Mouse (Mus musculus): ENCODE results near the gene Megf11. TPM values are rescaled to one million over a fixed set of nuclear protein-coding genes. Genes with fewer than 3 reads are reported as not detected.

Megf11 gene
- polyA plus RNA-seq, 1 experiment, result not detected

GRCm38 (mm10) chr9:64604217-64604711, 218.8 kb downstream of the Megf11 start:
- H3K27me3 ChIP-seq (replicated peaks), result peaks cover 70% of the 10 kb centered on the region
- H3K9me3 ChIP-seq, result no peaks in the 10 kb centered on the region
- no peaks in the 10 kb centered on the region for H3K36me3 ChIP-seq (replicated peaks; ENCODE audit: low read length)
- TF ChIP-seq GATA1 (IDR thresholded peaks at IDR 0.05; ENCODE audit: borderline replicate concordance, low read length) (no peak), FLI1 (IDR thresholded peaks at IDR 0.05; ENCODE audit: low read length) (no peak)
- no peak overlapping the region for H3K4me3 ChIP-seq (replicated peaks)
- peaks cover 8% of the 10 kb centered on the region for H3K4me1 ChIP-seq

DNA sequence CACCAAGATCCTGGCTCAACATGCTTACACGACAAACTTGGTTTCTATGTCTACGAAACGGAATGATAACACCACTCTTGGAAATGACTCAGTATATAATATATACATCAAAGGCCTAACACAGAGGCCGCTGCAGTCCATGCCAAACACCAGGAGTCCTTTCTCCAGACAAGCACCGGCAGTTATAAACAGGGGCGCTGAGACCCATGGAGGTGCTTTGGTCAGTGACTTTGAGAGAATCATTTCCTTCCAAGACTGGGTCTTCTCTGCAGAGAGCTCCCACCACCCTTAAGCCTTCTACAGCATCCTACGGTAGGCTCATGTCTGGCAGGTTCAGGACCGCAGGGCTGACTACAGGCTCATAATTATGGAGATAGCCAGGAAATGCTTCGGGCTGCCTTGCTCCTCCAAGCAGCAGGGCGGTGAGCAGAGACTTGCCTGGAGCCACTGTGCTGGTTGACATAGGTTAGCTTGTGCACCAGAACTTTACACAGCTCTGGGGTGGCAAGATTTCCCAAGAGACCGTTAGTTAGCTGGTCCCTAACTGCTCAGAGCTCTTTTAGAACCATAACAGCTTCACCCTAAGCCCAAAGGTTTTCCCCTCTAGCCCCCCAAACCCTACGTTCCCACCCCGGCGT, 219.8 kb downstream of the Megf11 start:
- peaks cover 72% of the 10 kb centered on the region for H3K27me3 ChIP-seq (replicated peaks)

GRCm38 (mm10) chr9:64605735-64606349, 220.4 kb downstream of the Megf11 start:
- peaks cover under 1% of the 10 kb centered on the region for H3K4me1 ChIP-seq
- peaks cover 68% of the 10 kb centered on the region for H3K27me3 ChIP-seq (replicated peaks)
- no peaks in the 10 kb centered on the region for H3K9me3 ChIP-seq
- no peak overlapping the region for H3K4me3 ChIP-seq (replicated peaks)
- TF ChIP-seq GATA1 (IDR thresholded peaks at IDR 0.05; ENCODE audit: borderline replicate concordance, low read length) (no peak), FLI1 (IDR thresholded peaks at IDR 0.05; ENCODE audit: low read length) (no peak)
- no peaks in the 10 kb centered on the region for H3K36me3 ChIP-seq (replicated peaks; ENCODE audit: low read length)

More for the DNA sequence above, 219.8 kb downstream of the Megf11 start:
- Histone ChIP-seq H3K4me1 (peaks cover 7% of the 10 kb centered on the region), H3K36me3 (replicated peaks; ENCODE audit: low read length) (no peaks in the 10 kb centered on the region), H3K9me3 (no peaks in the 10 kb centered on the region), H3K4me3 (replicated peaks) (no peak overlapping the region)
- TF ChIP-seq FLI1 (IDR thresholded peaks at IDR 0.05; ENCODE audit: low read length) (no peak), GATA1 (IDR thresholded peaks at IDR 0.05; ENCODE audit: borderline replicate concordance, low read length) (no peak)

- peaks cover 79% of the 10 kb centered on the region for H3K27me3 ChIP-seq (replicated peaks)
These were observed 221.6 kb downstream of the Megf11 start for GRCm38 (mm10) chr9:64607049-64607448.

GRCm38 (mm10) chr9:64609546-64609945, 224.1 kb downstream of the Megf11 start:
- Histone ChIP-seq H3K36me3 (replicated peaks; ENCODE audit: low read length) (no peaks in the 10 kb centered on the region), H3K4me1 (no peaks in the 10 kb centered on the region), H3K4me3 (replicated peaks) (no peak overlapping the region), H3K27me3 (replicated peaks) (peaks cover 73% of the 10 kb centered on the region), H3K9me3 (no peaks in the 10 kb centered on the region)
- TF ChIP-seq FLI1 (IDR thresholded peaks at IDR 0.05; ENCODE audit: low read length) (no peak), GATA1 (IDR thresholded peaks at IDR 0.05; ENCODE audit: borderline replicate concordance, low read length) (no peak)

More at GRCm38 (mm10) chr9:64607049-64607448, 221.6 kb downstream of the Megf11 start:
- Histone ChIP-seq H3K4me1 (no peaks in the 10 kb centered on the region), H3K4me3 (replicated peaks) (no peak overlapping the region), H3K9me3 (no peaks in the 10 kb centered on the region), H3K36me3 (replicated peaks; ENCODE audit: low read length) (no peaks in the 10 kb centered on the region)
- no peak for TF ChIP-seq FLI1 (IDR thresholded peaks at IDR 0.05; ENCODE audit: low read length)
- no peak for TF ChIP-seq GATA1 (IDR thresholded peaks at IDR 0.05; ENCODE audit: borderline replicate concordance, low read length)

DNA sequence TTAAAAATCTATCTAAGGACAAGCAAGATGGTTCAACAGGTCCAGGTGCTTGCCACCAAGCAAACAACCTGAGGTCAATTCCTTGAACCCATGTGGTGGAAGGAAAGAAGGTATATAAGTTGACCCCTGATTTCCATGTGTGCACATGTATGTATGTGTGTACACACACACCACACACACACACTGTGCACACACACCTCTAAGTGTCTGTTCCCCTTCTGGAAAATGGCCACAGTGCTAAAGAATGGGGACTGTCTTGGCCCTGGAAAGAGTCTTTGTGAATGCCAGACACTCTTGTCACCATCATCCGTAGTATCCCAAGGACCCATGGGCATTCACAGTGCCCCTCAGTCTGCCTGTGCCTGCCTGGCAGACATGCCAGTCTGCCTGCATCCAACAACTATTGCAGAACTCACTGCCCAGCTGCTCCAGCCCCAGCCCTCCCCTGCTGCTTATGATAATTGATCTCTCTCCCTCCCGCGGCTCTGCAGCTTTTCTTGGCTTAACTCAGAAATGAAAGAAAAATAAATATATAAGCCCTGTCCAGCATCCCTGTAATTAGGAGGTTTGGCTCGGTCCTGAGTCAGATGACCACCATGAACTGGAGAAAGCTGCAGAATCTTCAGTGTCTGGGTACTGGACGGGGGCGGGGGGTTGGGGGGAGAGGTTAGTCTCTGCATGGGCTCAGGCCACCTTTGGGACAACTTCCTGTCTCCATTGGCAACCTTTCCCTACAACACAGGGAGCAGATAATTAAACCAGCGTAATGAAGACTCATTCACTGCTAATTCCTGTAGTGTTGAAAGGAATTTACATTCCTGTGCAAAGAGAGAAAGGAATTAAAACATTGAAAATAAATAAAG, 226.9 kb downstream of the Megf11 start:
- Histone ChIP-seq H3K4me3 (replicated peaks) (no peak overlapping the region), H3K4me1 (no peaks in the 10 kb centered on the region), H3K9me3 (no peaks in the 10 kb centered on the region), H3K36me3 (replicated peaks; ENCODE audit: low read length) (no peaks in the 10 kb centered on the region), H3K27me3 (replicated peaks) (peaks cover 67% of the 10 kb centered on the region)
- TF ChIP-seq GATA1 (IDR thresholded peaks at IDR 0.05; ENCODE audit: borderline replicate concordance, low read length) (no peak), FLI1 (IDR thresholded peaks at IDR 0.05; ENCODE audit: low read length) (no peak)

- Histone ChIP-seq H3K4me3 (replicated peaks) (no peak overlapping the region), H3K4me1 (no peaks in the 10 kb centered on the region), H3K9me3 (no peaks in the 10 kb centered on the region), H3K36me3 (replicated peaks; ENCODE audit: low read length) (no peaks in the 10 kb centered on the region), H3K27me3 (replicated peaks) (peaks cover 67% of the 10 kb centered on the region)
- no peak for TF ChIP-seq FLI1 (IDR thresholded peaks at IDR 0.05; ENCODE audit: low read length)
- no peak for TF ChIP-seq GATA1 (IDR thresholded peaks at IDR 0.05; ENCODE audit: borderline replicate concordance, low read length)
These were observed 227.7 kb downstream of the Megf11 start for GRCm38 (mm10) chr9:64612984-64613649.

GRCm38 (mm10) chr9:64617413-64617812, 232.0 kb downstream of the Megf11 start:
- Histone ChIP-seq H3K27me3 (replicated peaks) (peaks cover 61% of the 10 kb centered on the region), H3K4me3 (replicated peaks) (no peak overlapping the region), H3K36me3 (replicated peaks; ENCODE audit: low read length) (no peaks in the 10 kb centered on the region), H3K9me3 (no peaks in the 10 kb centered on the region), H3K4me1 (no peaks in the 10 kb centered on the region)
- TF ChIP-seq FLI1 (IDR thresholded peaks at IDR 0.05; ENCODE audit: low read length) (no peak), GATA1 (IDR thresholded peaks at IDR 0.05; ENCODE audit: borderline replicate concordance, low read length) (no peak)

GRCm38 (mm10) chr9:64618433-64618832, 233.0 kb downstream of the Megf11 start:
- no peaks in the 10 kb centered on the region for H3K4me1 ChIP-seq
- no peaks in the 10 kb centered on the region for H3K9me3 ChIP-seq

More at GRCm38 (mm10) chr9:64618433-64618832, 233.0 kb downstream of the Megf11 start:
- peaks cover 61% of the 10 kb centered on the region for H3K27me3 ChIP-seq (replicated peaks)
- no peak overlapping the region for H3K4me3 ChIP-seq (replicated peaks)
- H3K36me3 ChIP-seq (replicated peaks; ENCODE audit: low read length), result no peaks in the 10 kb centered on the region
- TF ChIP-seq GATA1 (IDR thresholded peaks at IDR 0.05; ENCODE audit: borderline replicate concordance, low read length), result no peak
- TF ChIP-seq FLI1 (IDR thresholded peaks at IDR 0.05; ENCODE audit: low read length), result no peak

Measured in megakaryocyte, embryonic 14.5 days (primary cell).